Mouse (Mus musculus): ENCODE measurements around the gene Hist1h4j. TPM values are rescaled to one million over a fixed set of nuclear protein-coding genes. Genes with fewer than 3 reads are reported as not detected.
"Not testable (repeated sequence)": the region's sequence is repeated elsewhere in the genome, so short reads cannot be mapped to it uniquely, and the experiment has no call there.

The Hist1h4j gene
- 0.40 and 0.42 TPM in 2 replicates for polyA plus RNA-seq (2015; fragmentation: Nextera tagmentation; extraction: Ambion mirVana)

GRCm38 (mm10) chr13:21734906-21735767, at the start of gene Hist1h4j:
Gene Hist1h4j (plus strand): TSS chr13:21735064.
- ATAC-seq, result peak; percentile 84
- not testable (repeated sequence) for H3K27me3 ChIP-seq (replicated peaks; ENCODE audit: control insufficient read depth, insufficient read depth, low read length); H3K9me3 ChIP-seq (ENCODE audit: control insufficient read depth); H3K36me3 ChIP-seq (ENCODE audit: control insufficient read depth, insufficient read depth); H3K4me1 ChIP-seq (replicated peaks; ENCODE audit: control insufficient read depth, insufficient read depth, low read length)
- under 1% methylated on average over 44 of the region's 56 CpGs for WGBS
- peak within 1 kb of the TSS; percentile 68 for H3K27ac ChIP-seq (ENCODE audit: low read depth, low read length)
- peak within 1 kb of the TSS; percentile 32 for H3K4me3 ChIP-seq (ENCODE audit: low read depth, low read length)
- peak within 1 kb of the TSS; percentile 42 for H3K9ac ChIP-seq (ENCODE audit: low read depth, low read length)
- peak within 1 kb of the TSS; percentile 71 for H3K4me2 ChIP-seq (replicated peaks; ENCODE audit: low read depth)

GRCm38 (mm10) chr13:21697811-21698210, 37.1 kb upstream of the Hist1h4j start, which contains the start of gene Olfr1359:
Gene Olfr1359 (plus strand): TSS chr13:21698111.
- Histone ChIP-seq H3K4me2 (replicated peaks; ENCODE audit: low read depth) (no peak within 1 kb of the TSS), H3K27ac (ENCODE audit: low read depth, low read length) (no peak within 1 kb of the TSS), H3K4me3 (ENCODE audit: low read depth, low read length) (no peak within 1 kb of the TSS), H3K36me3 (ENCODE audit: control insufficient read depth, insufficient read depth) (no peaks in the 10 kb centered on the region), H3K27me3 (replicated peaks; ENCODE audit: control insufficient read depth, insufficient read depth, low read length) (no peaks in the 10 kb centered on the region), H3K4me1 (replicated peaks; ENCODE audit: control insufficient read depth, insufficient read depth, low read length) (no peaks in the 10 kb centered on the region), H3K9ac (ENCODE audit: low read depth, low read length) (no peak within 1 kb of the TSS), H3K9me3 (ENCODE audit: control insufficient read depth) (no peaks in the 10 kb centered on the region)
- no peak for TF ChIP-seq CTCF (IDR thresholded peaks at IDR 0.05; ENCODE audit: low read depth)
- ATAC-seq, result no peak

GRCm38 (mm10) chr13:21706669-21707068, 28.2 kb upstream of the Hist1h4j start:
- Histone ChIP-seq H3K36me3 (ENCODE audit: control insufficient read depth, insufficient read depth) (no peaks in the 10 kb centered on the region), H3K27me3 (replicated peaks; ENCODE audit: control insufficient read depth, insufficient read depth, low read length) (no peaks in the 10 kb centered on the region), H3K9ac (ENCODE audit: low read depth, low read length) (no peak overlapping the region), H3K27ac (ENCODE audit: low read depth, low read length) (no peak overlapping the region), H3K4me1 (replicated peaks; ENCODE audit: control insufficient read depth, insufficient read depth, low read length) (no peaks in the 10 kb centered on the region), H3K4me3 (ENCODE audit: low read depth, low read length) (no peak overlapping the region), H3K4me2 (replicated peaks; ENCODE audit: low read depth) (no peak overlapping the region), H3K9me3 (ENCODE audit: control insufficient read depth) (no peaks in the 10 kb centered on the region)
- no peak for TF ChIP-seq CTCF (IDR thresholded peaks at IDR 0.05; ENCODE audit: low read depth)
- ATAC-seq, result no peak
- WGBS, result 70% methylated on average over 4 of the region's 4 CpGs

GRCm38 (mm10) chr13:21710031-21710711, 24.7 kb upstream of the Hist1h4j start:
- Histone ChIP-seq H3K9me3 (ENCODE audit: control insufficient read depth) (no peaks in the 10 kb centered on the region), H3K4me3 (ENCODE audit: low read depth, low read length) (peak overlapping the region; percentile 85), H3K9ac (ENCODE audit: low read depth, low read length) (peak overlapping the region; percentile 40), H3K4me1 (replicated peaks; ENCODE audit: control insufficient read depth, insufficient read depth, low read length) (peaks cover 3% of the 10 kb centered on the region; the same call in 1 of the 2 replicates), H3K36me3 (ENCODE audit: control insufficient read depth, insufficient read depth) (no peaks in the 10 kb centered on the region), H3K4me2 (replicated peaks; ENCODE audit: low read depth) (peak overlapping the region; percentile 75), H3K27ac (ENCODE audit: low read depth, low read length) (peak overlapping the region; percentile 22; the same call in 1 of the 2 replicates), H3K27me3 (replicated peaks; ENCODE audit: control insufficient read depth, insufficient read depth, low read length) (no peaks in the 10 kb centered on the region)
- under 1% methylated on average over 32 of the region's 32 CpGs for WGBS
- TF ChIP-seq CTCF (IDR thresholded peaks at IDR 0.05; ENCODE audit: low read depth), result peak; percentile 89
- ATAC-seq, result peak; percentile 87

- WGBS, result under 1% methylated on average over 22 of the region's 22 CpGs
Observed at GRCm38 (mm10) chr13:21710821-21711525, 23.9 kb upstream of the Hist1h4j start.

GRCm38 (mm10) chr13:21711698-21712097, 23.2 kb upstream of the Hist1h4j start:
- no peaks in the 10 kb centered on the region for H3K36me3 ChIP-seq (ENCODE audit: control insufficient read depth, insufficient read depth)
- peak overlapping the region; percentile 75 for H3K4me2 ChIP-seq (replicated peaks; ENCODE audit: low read depth)
- H3K4me1 ChIP-seq (replicated peaks; ENCODE audit: control insufficient read depth, insufficient read depth, low read length), result peaks cover 7% of the 10 kb centered on the region
- H3K27me3 ChIP-seq (replicated peaks; ENCODE audit: control insufficient read depth, insufficient read depth, low read length), result no peaks in the 10 kb centered on the region
- WGBS, result 30% methylated on average over 4 of the region's 4 CpGs
- TF ChIP-seq CTCF (IDR thresholded peaks at IDR 0.05; ENCODE audit: low read depth), result no peak
- H3K27ac ChIP-seq (ENCODE audit: low read depth, low read length), result no peak overlapping the region
- no peak for ATAC-seq
- H3K4me3 ChIP-seq (ENCODE audit: low read depth, low read length), result peak overlapping the region; percentile 85; the same call in 1 of the 2 replicates
- H3K9me3 ChIP-seq (ENCODE audit: control insufficient read depth), result no peaks in the 10 kb centered on the region
- H3K9ac ChIP-seq (ENCODE audit: low read depth, low read length), result no peak overlapping the region

More at GRCm38 (mm10) chr13:21710821-21711525, 23.9 kb upstream of the Hist1h4j start:
- peaks cover 7% of the 10 kb centered on the region for H3K4me1 ChIP-seq (replicated peaks; ENCODE audit: control insufficient read depth, insufficient read depth, low read length)
- no peak for TF ChIP-seq CTCF (IDR thresholded peaks at IDR 0.05; ENCODE audit: low read depth)
- H3K9me3 ChIP-seq (ENCODE audit: control insufficient read depth), result no peaks in the 10 kb centered on the region
- no peaks in the 10 kb centered on the region for H3K36me3 ChIP-seq (ENCODE audit: control insufficient read depth, insufficient read depth)
- ATAC-seq, result peak; percentile 82
- no peaks in the 10 kb centered on the region for H3K27me3 ChIP-seq (replicated peaks; ENCODE audit: control insufficient read depth, insufficient read depth, low read length)
- peak overlapping the region; percentile 75 for H3K4me2 ChIP-seq (replicated peaks; ENCODE audit: low read depth)
- H3K27ac ChIP-seq (ENCODE audit: low read depth, low read length), result no peak overlapping the region
- H3K4me3 ChIP-seq (ENCODE audit: low read depth, low read length), result peak overlapping the region; percentile 85
- H3K9ac ChIP-seq (ENCODE audit: low read depth, low read length), result peak overlapping the region; percentile 37; the same call in 1 of the 2 replicates

Measured in intestine, postnatal 0 days (tissue).